Mouse (Mus musculus) megakaryocyte, adult 5-6 weeks (primary cell): ENCODE measurements around the gene Cldn34b2. TPM values are rescaled to one million over a fixed set of nuclear protein-coding genes. Genes with fewer than 3 reads are reported as not detected.
"Not testable (repeated sequence)": the region's sequence is repeated elsewhere in the genome, so short reads cannot be mapped to it uniquely, and the experiment has no call there.

Experiments used
- ATAC-seq: 2 replicates; pipeline ENCODE4 v1.8.0; 2016; ENCODE audit warnings: mild to moderate bottlenecking, inconsistent platforms; ENCODE audit not compliant: poor library complexity, severe bottlenecking
- total RNA-seq, 2 experiments: library from RNA; stranded (forward) in 1 of 2; stranded (reverse) in 1 of 2; fragments of 153-499, 151-499 nt in 1 of 2; fragments of 221-1000, 200-1000 nt in 1 of 2; gene quantifications; 2 replicates each; pipeline versions ENCODE4 v1.2.3 to v1.2.4; 2015 to 2017

Cldn34b2 gene
- total RNA-seq (2015) (not detected in 2 replicates), total RNA-seq (2017) (not detected in 2 replicates)

- ATAC-seq = not testable (repeated sequence)
These were observed at the start of gene Cldn34b2 for GRCm38 (mm10) chrX:155128312-155128711. Cldn34b2 (minus strand) TSS chrX:155128412.

- peak; percentile 16; the same call in 1 of the 2 replicates for ATAC-seq
These were observed 49.4 kb upstream of the Cldn34b2 start for GRCm38 (mm10) chrX:155177640-155178039.

DNA sequence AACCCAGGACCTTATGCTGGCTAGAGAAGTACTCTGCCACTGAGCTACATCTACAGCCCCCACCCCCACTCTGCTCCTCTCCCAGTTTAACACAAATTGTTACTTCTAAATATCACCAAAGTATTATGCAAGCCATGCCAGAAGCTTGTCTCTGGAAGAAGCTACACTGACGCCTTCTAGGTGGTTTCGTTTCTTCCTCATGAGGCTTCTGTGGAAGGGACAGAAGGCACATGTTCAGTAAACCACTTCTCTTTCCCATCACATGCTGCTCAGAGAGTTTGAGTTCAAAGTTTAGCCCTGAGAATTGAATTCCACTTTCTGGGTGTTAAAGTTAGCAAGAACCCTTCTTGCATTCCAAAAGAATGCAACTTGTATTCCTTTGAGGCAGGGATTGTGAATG is 49.0 kb upstream of the Cldn34b2 start:
- peak; percentile 81 for ATAC-seq

- no peak for ATAC-seq
These were observed 47.4 kb upstream of the Cldn34b2 start for GRCm38 (mm10) chrX:155175568-155175967.

DNA sequence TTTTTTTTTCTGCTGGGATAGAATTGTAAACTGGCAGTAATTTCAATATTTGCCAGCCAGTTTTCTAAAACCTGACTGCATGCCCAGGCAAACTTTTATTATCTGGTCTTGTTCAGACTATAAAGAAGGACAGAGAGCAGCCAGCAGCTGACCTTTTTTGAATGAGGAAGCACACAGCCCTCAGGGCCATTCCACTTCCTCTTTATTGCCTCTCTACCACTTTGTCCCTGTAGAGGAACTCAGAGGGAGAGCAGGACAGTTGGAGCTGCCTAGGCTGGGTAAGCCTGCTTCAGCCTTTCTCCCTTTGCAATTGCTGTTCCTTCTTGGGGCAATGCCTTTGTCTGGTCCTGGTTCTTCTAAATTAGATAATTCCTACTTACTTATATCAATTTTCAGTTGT is 44.1 kb upstream of the Cldn34b2 start:
- ATAC-seq = peak; percentile 97

DNA sequence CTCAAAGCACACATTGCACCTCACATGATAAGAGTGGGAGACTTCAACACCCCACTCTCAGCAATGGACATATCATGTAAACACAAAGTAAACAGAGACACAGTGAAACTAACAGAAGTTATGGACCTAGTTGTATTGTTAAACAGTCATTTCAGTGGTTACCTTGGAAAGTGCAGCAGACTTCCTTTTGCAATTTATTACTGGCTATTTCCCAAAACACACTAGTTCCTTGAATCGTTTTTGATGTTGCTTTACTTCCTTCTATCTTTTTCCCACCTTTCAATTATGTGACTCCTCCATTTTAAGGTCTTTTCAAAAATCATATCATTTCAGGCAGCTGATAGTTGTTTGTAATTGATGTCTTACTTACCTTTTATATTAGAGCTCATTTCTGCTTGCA is 43.5 kb upstream of the Cldn34b2 start:
- ATAC-seq = peak; percentile 43; the same call in 1 of the 2 replicates

DNA sequence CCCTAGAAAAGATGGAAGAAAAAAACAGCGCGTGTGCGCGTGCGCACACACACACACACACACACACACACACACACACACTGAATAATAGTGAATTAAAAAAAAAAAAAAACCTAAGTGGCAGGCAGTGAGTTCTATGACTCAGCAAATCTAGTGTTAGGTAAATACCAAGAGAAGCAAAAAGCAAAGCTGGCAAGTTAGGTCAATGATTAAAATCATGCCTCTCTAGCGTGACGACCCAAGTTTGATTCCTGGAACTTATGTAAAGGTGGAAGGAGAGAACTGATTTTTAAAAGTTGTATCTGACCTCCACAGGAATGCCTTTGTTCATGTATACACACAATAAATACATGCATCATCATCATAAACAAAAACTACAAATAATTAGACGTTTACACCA is 41.7 kb upstream of the Cldn34b2 start:
- no peak for ATAC-seq

DNA sequence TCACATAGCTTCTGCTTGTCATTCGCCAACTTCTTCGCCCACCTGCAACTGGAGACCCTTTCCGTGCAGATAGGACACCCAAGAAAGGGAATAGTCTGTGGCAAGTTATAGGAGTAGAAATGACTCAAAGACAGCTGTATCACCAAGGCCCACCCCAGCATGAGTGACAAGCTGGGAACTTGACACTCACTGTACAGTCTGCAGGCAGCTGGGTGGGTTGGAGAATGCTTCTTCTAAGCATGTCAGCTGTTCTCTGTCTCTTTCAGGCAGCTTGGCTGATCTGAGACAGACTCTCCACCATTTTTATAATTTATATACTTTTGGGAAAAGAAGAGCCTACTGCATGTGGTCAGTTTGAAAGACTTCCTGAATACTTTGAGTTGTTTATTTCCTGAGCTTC is 39.5 kb upstream of the Cldn34b2 start:
- ATAC-seq = no peak

- ATAC-seq = no peak
These were observed 38.1 kb upstream of the Cldn34b2 start for GRCm38 (mm10) chrX:155166313-155166712.

DNA sequence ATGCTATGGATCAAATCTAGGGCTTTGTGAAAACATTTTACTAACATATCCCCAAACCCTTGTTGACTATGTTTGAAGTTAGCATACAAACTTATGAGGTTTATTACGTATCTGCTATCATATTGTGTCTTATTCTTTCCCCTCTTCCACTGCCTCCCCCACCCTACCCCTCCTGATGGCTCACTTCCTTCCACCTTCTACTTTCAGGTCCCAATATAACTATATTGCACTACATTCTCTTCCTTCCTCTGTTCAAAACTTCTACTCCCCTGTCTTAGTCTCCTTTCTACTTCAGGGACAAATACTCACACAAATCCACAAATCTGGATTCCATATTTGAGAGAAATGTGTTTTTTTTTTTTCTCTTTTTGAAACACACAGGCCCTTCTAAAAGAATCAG is 35.3 kb upstream of the Cldn34b2 start:
- peak; percentile 75 for ATAC-seq

GRCm38 (mm10) chrX:155151868-155152267 is 23.7 kb upstream of the Cldn34b2 start:
- no peak for ATAC-seq

DNA sequence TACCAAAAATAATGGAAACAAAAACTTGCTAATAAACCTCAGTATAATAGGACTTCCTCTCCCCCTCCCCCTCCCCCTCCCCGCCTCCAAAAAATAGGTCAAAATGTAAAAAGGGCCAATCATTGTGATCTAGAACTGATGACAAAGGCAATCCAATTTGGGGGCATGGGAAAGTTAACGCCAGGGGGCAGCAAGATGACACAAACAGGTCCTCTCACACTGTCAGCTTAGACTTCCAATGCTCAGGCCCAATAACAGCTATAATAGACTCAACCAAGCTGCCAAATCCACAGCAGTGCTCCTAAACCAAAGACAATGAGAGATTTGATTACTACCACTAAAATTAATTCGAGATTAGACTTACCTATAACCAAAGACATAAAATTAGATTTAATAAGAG is 16.5 kb upstream of the Cldn34b2 start:
- peak; percentile 98 for ATAC-seq

DNA sequence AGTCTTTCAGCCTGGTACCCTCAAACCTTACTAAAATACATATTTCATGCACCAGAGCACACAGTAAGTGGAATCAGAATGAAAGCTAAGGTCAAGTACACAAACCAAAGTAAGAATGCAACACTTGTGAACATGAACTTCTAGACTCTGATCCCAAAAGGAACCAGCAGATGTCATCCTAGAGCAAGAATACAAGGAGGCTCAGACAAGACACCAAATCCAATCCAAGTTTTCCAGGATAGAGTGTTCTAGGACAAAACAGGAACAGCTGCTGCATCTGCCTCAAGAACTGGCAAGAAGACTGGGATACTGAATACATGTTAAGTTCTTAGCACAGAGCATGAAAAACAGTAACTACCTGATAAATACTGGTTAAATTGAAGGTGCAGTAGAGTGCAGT is 30.2 kb downstream of the Cldn34b2 start:
- ATAC-seq = 0 out of 2 replicates have a peak, but pooled peaks have one; percentile 12

DNA sequence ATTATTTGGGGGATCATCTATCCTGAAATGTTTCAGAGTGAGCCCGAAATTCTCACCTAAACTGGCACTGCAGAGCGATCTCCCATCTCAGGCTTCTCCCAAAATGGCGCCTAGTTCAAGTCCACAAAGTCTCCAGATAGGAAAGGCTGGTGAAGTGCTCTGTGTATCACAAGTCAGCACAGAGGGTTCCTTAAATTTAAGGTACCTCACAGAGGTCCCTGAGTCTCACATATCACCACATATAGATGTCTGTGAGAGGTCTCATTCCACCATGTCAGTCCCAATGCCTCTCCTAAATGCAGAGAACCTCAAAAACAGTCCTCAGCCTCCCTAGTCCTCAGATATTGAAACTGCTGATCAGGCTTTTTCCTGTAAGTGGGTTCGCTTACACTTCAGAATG is 34.6 kb downstream of the Cldn34b2 start, which contains the start of gene Magea2:
Gene Magea2 (minus strand): TSS at position 101 of the 400 bp plus-strand sequence.
- not testable (repeated sequence) for ATAC-seq

GRCm38 (mm10) chrX:155089693-155090092 is 38.5 kb downstream of the Cldn34b2 start, which contains the start of gene Magea1:
Magea1 (minus strand) TSS chrX:155089793.
- not testable (repeated sequence) for ATAC-seq

Other genes with a start within 250 kb of the Cldn34b2 start
- gene Cldn34b1, start 238.1 kb downstream of the Cldn34b2 start, total RNA-seq (2015) = not detected in 2 replicates
- gene Cldn34b1, start 238.1 kb downstream of the Cldn34b2 start, total RNA-seq (2017) = not detected in 2 replicates
- not detected in 2 replicates for gene Magea6, start 192.4 kb downstream of the Cldn34b2 start, total RNA-seq (2015)
- not detected in 2 replicates for gene Magea6, start 192.4 kb downstream of the Cldn34b2 start, total RNA-seq (2017)
- not detected in 2 replicates for gene Magea3, start 178.9 kb downstream of the Cldn34b2 start, total RNA-seq (2015)
- not detected in 2 replicates for gene Magea3, start 178.9 kb downstream of the Cldn34b2 start, total RNA-seq (2017)
- not detected in 2 replicates for gene Magea8, start 132.6 kb downstream of the Cldn34b2 start, total RNA-seq (2015)
- gene Magea8, start 132.6 kb downstream of the Cldn34b2 start, total RNA-seq (2017) = not detected in 2 replicates
- not detected in 2 replicates for gene Magea5, start 65.3 kb downstream of the Cldn34b2 start, total RNA-seq (2015)
- not detected in 2 replicates for gene Magea5, start 65.3 kb downstream of the Cldn34b2 start, total RNA-seq (2017)
- gene Magea1, start 38.6 kb downstream of the Cldn34b2 start, total RNA-seq (2015) = not detected in 2 replicates
- gene Magea1, start 38.6 kb downstream of the Cldn34b2 start, total RNA-seq (2017) = not detected in 2 replicates
- gene Magea2, start 34.7 kb downstream of the Cldn34b2 start, total RNA-seq (2015) = not detected in 2 replicates
- gene Magea2, start 34.7 kb downstream of the Cldn34b2 start, total RNA-seq (2017) = not detected in 2 replicates
- gene Sat1, start 88.0 kb upstream of the Cldn34b2 start, total RNA-seq (2015) = 801 and 834 TPM in 2 replicates
- 703 and 873 TPM in 2 replicates for gene Sat1, start 88.0 kb upstream of the Cldn34b2 start, total RNA-seq (2017)
- gene Acot9, start 134.0 kb upstream of the Cldn34b2 start, total RNA-seq (2015) = 105 and 124 TPM in 2 replicates
- gene Acot9, start 134.0 kb upstream of the Cldn34b2 start, total RNA-seq (2017) = 109 and 111 TPM in 2 replicates
- 124 and 167 TPM in 2 replicates for gene Prdx4, start 212.3 kb upstream of the Cldn34b2 start, total RNA-seq (2015)
- gene Prdx4, start 212.3 kb upstream of the Cldn34b2 start, total RNA-seq (2017) = 122 and 137 TPM in 2 replicates